Mouse (Mus musculus) limb, embryonic 14.5 days (tissue): ENCODE data around the gene Tbc1d23. TPM values are rescaled to one million over a fixed set of nuclear protein-coding genes. Genes with fewer than 3 reads are reported as not detected.

Experiments
- ATAC-seq: fragments of 200-750 bp; cut with Nextera tagmentation; 2 replicates; pipeline ENCODE4 v1.8.0; 2017; ENCODE audit warnings: low read depth, moderate number of reproducible peaks, moderate TSS enrichment; ENCODE audit not compliant: low FRiP score
- DNase-seq: peaks from one replicate; pipeline ENCODE4 v3.0.0-alpha.2; 2015; ENCODE audit warnings: low spot score
- H3K27ac ChIP-seq: fragments of 300-500 bp; sonication (generic); replicated peaks from 2 replicates; pipeline ENCODE4 v1.5.1; 2014; ENCODE audit warnings: low read depth, mild to moderate bottlenecking, low read length, moderate library complexity, mixed read lengths
- H3K27me3 ChIP-seq: fragments of 300-500 bp; sonication (generic); 2 replicates; pipeline ENCODE4 v1.6.1; 2014; ENCODE audit warnings: low read length, mixed read lengths; ENCODE audit not compliant: control insufficient read depth, insufficient read depth
- H3K36me3 ChIP-seq: fragments of 300-500 bp; sonication (generic); 2 replicates; pipeline ENCODE4 v1.6.1; 2014; ENCODE audit warnings: mild to moderate bottlenecking, low read length, moderate library complexity, mixed read lengths; ENCODE audit not compliant: control insufficient read depth, insufficient read depth
- H3K4me1 ChIP-seq: fragments of 300-500 bp; sonication (generic); 2 replicates; pipeline ENCODE4 v1.6.1; 2014; ENCODE audit warnings: antibody characterized with exemption, low read length, mixed read lengths; ENCODE audit not compliant: control insufficient read depth, insufficient read depth
- H3K4me2 ChIP-seq: fragments of 300-500 bp; sonication (generic); replicated peaks from 2 replicates; pipeline ENCODE4 v1.6.1; 2014; ENCODE audit warnings: low read depth, mild to moderate bottlenecking, low read length, moderate library complexity; ENCODE audit not compliant: severe bottlenecking
- H3K4me3 ChIP-seq: fragments of 300-500 bp; sonication (generic); replicated peaks from 2 replicates; pipeline ENCODE4 v1.5.1; 2014; ENCODE audit warnings: low read length
- H3K9ac ChIP-seq: fragments of 300-500 bp; sonication (generic); 2 replicates; pipeline ENCODE4 v1.6.1; 2014; ENCODE audit warnings: mild to moderate bottlenecking, low read depth, low read length, moderate library complexity; ENCODE audit not compliant: severe bottlenecking
- H3K9me3 ChIP-seq: fragments of 300-500 bp; sonication (generic); 2 replicates; pipeline ENCODE4 v1.6.1; 2016; ENCODE audit warnings: low read length; ENCODE audit not compliant: control insufficient read depth
- POLR2A ChIP-seq: fragments of 200-500 bp; IDR thresholded peaks from 2 replicates; pipeline ENCODE4 v1.8.0; 2012; ENCODE audit warnings: inconsistent platforms, mild to moderate bottlenecking, moderate library complexity, borderline replicate concordance; ENCODE audit not compliant: insufficient read depth, insufficient read length; ENCODE audit errors: extremely low read depth
- WGBS: fragments of 180-500 bp; shearing (Covaris S2); extraction: QIAGEN DNeasy Blood & Tissue Kit; methylation state at CpG from one replicate; pipeline ENCODE4 v1.1.7; 2014; 5-methylcytosine and 5-hydroxymethylcytosine counted together
- polyA plus RNA-seq, 2 experiments: library from polyadenylated mRNA; depleted of rRNA in 1 of 2; stranded (reverse) in 1 of 2; unstranded in 1 of 2; fragments of >200 nt; fragmentation: Nextera tagmentation in 1 of 2; extraction: Ambion mirVana in 1 of 2; gene quantifications; 2 replicates each; pipeline versions ENCODE4 v1.2.1 to v1.2.3; 2012 to 2014

Gene Tbc1d23
- polyA plus RNA-seq, 2 experiments, result 38.9 to 51.5 TPM

GRCm38 (mm10) chr16:57268058-57268841, 36.9 kb upstream of the Tbc1d23 start:
- Histone ChIP-seq H3K4me1 (0 out of 2 replicates have a peak, but pooled peaks cover 3% of the 10 kb centered on the region), H3K36me3 (no peaks in the 10 kb centered on the region), H3K4me3 (no peak overlapping the region), H3K4me2 (no peak overlapping the region), H3K27ac (no peak overlapping the region), H3K9me3 (no peaks in the 10 kb centered on the region), H3K9ac (no peak overlapping the region), H3K27me3 (no peaks in the 10 kb centered on the region)
- no peak for ATAC-seq
- TF ChIP-seq POLR2A, result no peak
- DNase-seq, result peak; percentile 60
- WGBS, result 80% methylated on average over 14 of the region's 14 CpGs

- H3K9me3 ChIP-seq, result no peaks in the 10 kb centered on the region
- 0 out of 2 replicates have a peak, but pooled peaks cover 3% of the 10 kb centered on the region for H3K4me1 ChIP-seq
- no peak for TF ChIP-seq POLR2A
- no peaks in the 10 kb centered on the region for H3K27me3 ChIP-seq
- peak; percentile 60 for DNase-seq
- H3K27ac ChIP-seq, result no peak overlapping the region
- ATAC-seq, result peak; percentile 53; the same call in 1 of the 2 replicates
- H3K36me3 ChIP-seq, result no peaks in the 10 kb centered on the region
- H3K9ac ChIP-seq, result no peak overlapping the region
- no peak overlapping the region for H3K4me2 ChIP-seq
- 0% methylated on average over 1 of the region's 1 CpGs for WGBS
- H3K4me3 ChIP-seq, result no peak overlapping the region
Observed at GRCm38 (mm10) chr16:57267068-57267467, 35.8 kb upstream of the Tbc1d23 start.

- Histone ChIP-seq H3K27ac (no peak overlapping the region), H3K4me3 (no peak overlapping the region), H3K4me2 (no peak overlapping the region), H3K4me1 (no peaks in the 10 kb centered on the region), H3K9ac (no peak overlapping the region), H3K9me3 (no peaks in the 10 kb centered on the region), H3K36me3 (no peaks in the 10 kb centered on the region), H3K27me3 (no peaks in the 10 kb centered on the region)
- TF ChIP-seq POLR2A, result no peak
- no peak for ATAC-seq
- no peak for DNase-seq
- 91% methylated on average over 10 of the region's 10 CpGs for WGBS
Observed at GRCm38 (mm10) chr16:57260152-57260551, 28.8 kb upstream of the Tbc1d23 start.

GRCm38 (mm10) chr16:57259356-57260083, 28.2 kb upstream of the Tbc1d23 start:
- H3K9me3 ChIP-seq, result no peaks in the 10 kb centered on the region
- H3K9ac ChIP-seq, result no peak overlapping the region
- H3K4me1 ChIP-seq, result no peaks in the 10 kb centered on the region
- H3K27me3 ChIP-seq, result no peaks in the 10 kb centered on the region
- no peak for TF ChIP-seq POLR2A
- H3K36me3 ChIP-seq, result no peaks in the 10 kb centered on the region
- ATAC-seq, result no peak
- 88% methylated on average over 13 of the region's 13 CpGs for WGBS
- H3K4me2 ChIP-seq, result no peak overlapping the region
- DNase-seq, result no peak
- no peak overlapping the region for H3K4me3 ChIP-seq
- no peak overlapping the region for H3K27ac ChIP-seq

- Histone ChIP-seq H3K36me3 (no peaks in the 10 kb centered on the region), H3K4me2 (no peak overlapping the region), H3K4me3 (no peak overlapping the region), H3K27me3 (no peaks in the 10 kb centered on the region), H3K9ac (no peak overlapping the region), H3K9me3 (peaks cover 3% of the 10 kb centered on the region; the same call in 1 of the 2 replicates), H3K4me1 (0 out of 2 replicates have a peak, but pooled peaks cover 2% of the 10 kb centered on the region), H3K27ac (no peak overlapping the region)
- 0 out of 2 replicates have a peak, but pooled peaks have one; percentile 44 for ATAC-seq
- TF ChIP-seq POLR2A, result no peak
- 49% methylated on average over 7 of the region's 7 CpGs for WGBS
- DNase-seq, result peak; percentile 61
Observed at GRCm38 (mm10) chr16:57251589-57252421, 20.5 kb upstream of the Tbc1d23 start.
